Mouse (Mus musculus) thymus, adult 2 months (tissue): ENCODE measurements around the gene Nup98.

ENCODE experiments used
- CTCF ChIP-seq: fragments of 200-500 bp; IDR thresholded peaks from 2 replicates; pipeline ENCODE4 v1.5.1; 2012; ENCODE audit warnings: mild to moderate bottlenecking, control low read depth, low read length, moderate library complexity, borderline replicate concordance; ENCODE audit not compliant: control insufficient read depth, poor library complexity, insufficient read depth; ENCODE audit errors: extremely low read depth
- POLR2A ChIP-seq: fragments of 200-500 bp; IDR thresholded peaks from 2 replicates; pipeline ENCODE4 v1.6.1; 2012; ENCODE audit warnings: mild to moderate bottlenecking, low read length, control low read depth, moderate library complexity; ENCODE audit not compliant: control insufficient read depth, poor library complexity, insufficient read depth; ENCODE audit errors: extremely low read depth

DNA sequence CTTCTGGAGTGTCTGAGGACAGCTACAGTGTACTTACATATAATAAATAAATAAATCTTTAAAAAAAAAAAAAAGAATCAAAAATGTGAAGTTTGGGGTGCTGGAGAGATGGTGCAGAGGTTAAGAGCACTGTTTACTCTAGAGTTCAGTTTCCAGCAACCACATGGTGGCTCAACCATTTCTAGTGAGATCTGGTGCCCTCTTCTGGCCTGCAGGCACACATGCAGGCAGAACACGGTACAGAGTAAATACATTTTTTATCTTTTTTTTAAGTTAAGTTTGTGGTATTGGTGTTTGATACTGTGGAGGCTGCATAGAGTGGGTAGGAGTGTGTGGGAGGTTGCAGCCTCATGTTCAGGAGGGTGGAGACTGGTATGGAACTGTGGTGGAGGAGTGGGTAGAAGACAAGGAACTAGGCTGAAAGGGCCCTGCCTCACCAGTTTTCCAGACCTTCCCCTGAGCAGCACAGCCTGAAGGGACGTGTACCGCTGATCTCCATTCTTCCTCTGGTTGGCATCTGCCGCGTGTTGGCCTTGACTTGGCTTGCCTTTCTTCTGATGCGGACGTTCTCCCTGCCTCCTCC is 133.2 kb downstream of the Nup98 start:
- TF ChIP-seq CTCF = no peak
- TF ChIP-seq POLR2A = no peak
